Mouse (Mus musculus): Measurements from ENCODE around the gene Ahr.

DNA sequence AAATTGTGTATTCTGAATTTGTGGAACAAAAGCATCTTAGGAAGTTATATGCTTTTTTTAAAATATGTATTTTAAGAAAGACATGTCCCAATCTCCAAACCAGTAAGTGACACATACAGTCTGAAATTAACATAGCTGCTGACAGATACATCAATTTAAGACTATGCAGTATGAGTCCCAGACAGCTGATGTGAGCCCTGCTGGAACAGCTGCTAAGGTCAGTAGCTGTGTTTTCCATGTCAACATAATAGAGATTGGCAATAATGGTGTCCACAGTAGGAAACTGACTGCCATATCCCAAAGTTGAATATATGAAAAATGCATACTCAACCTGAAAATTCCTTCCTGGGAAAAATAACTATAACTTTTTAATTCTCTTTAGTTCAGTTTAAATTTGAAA is 15.5 kb upstream of the Ahr start:
- no peak for TF ChIP-seq MEF2A (IDR thresholded peaks at IDR 0.05; ENCODE audit: extremely low read depth, insufficient replicate concordance, low read depth, low read length, poor library complexity, severe bottlenecking)
- no peak for TF ChIP-seq RAD21 (IDR thresholded peaks at IDR 0.05; ENCODE audit: low read depth, low read length)
- no peak for TF ChIP-seq EP300 (IDR thresholded peaks at IDR 0.05; ENCODE audit: low read depth in 1 of 2, low read length in 2 of 2)
- TF ChIP-seq CTCF (IDR thresholded peaks at IDR 0.05 in 2 of 3, conservative IDR thresholded peaks at IDR 0.05 in 1 of 3; ENCODE audit: control insufficient read depth in 1 of 3, insufficient read depth in 1 of 3, low read depth in 2 of 3, low read length in 3 of 3, poor library complexity in 1 of 3, severe bottlenecking in 1 of 3), result no peak
- TF ChIP-seq MXI1 (IDR thresholded peaks at IDR 0.05; ENCODE audit: low read depth, low read length), result no peak
- TF ChIP-seq RCOR1 (IDR thresholded peaks at IDR 0.05; ENCODE audit: low read depth, low read length), result no peak
- no peak for TF ChIP-seq POLR2A (IDR thresholded peaks at IDR 0.05; ENCODE audit: control insufficient read depth in 1 of 2, insufficient read depth in 1 of 2, low read depth in 1 of 2, low read length in 2 of 2, poor library complexity in 1 of 2)
- TF ChIP-seq MAFK (IDR thresholded peaks at IDR 0.05; ENCODE audit: borderline replicate concordance, low read depth, low read length), result no peak
- TF ChIP-seq KAT2A (conservative IDR thresholded peaks at IDR 0.05; ENCODE audit: low read depth, low read length), result no peak

All from MEL (cell line).